Mouse (Mus musculus): Measurements from ENCODE around the gene Urad. TPM values are rescaled to one million over a fixed set of nuclear protein-coding genes. Genes with fewer than 3 reads are reported as not detected.

The Urad gene
- total RNA-seq, 1 experiment from 2014 or later = not detected

- ATAC-seq (replicated peaks in 1 of 2; ENCODE audit: insufficient read depth in 1 of 2, low FRiP score in 2 of 2, low TSS enrichment in 1 of 2, low read depth in 1 of 2, poor library complexity in 2 of 2, severe bottlenecking in 2 of 2) = no peak
Observed at GRCm38 (mm10) chr5:147305856-147306637, 16.2 kb downstream of the Urad start.

DNA sequence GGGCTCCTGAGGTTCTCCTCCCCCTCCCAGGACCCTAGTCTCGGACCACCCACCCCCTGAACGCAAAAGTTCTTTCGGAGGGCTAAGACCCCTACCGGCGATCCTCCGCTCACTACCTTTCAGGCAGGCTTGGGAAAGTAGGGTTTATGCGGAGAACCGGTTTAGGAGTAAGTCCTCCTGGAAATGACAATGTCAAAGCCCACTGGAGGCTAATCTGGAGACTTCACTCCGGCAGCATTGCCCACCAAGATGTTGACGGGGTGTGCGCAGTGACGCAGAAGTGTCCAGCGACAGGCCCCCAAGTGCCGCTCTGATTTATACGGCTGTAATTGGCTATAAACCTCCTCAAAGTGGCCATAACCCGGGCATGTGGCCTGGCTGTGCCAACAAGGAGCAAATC is 17.1 kb downstream of the Urad start:
- ATAC-seq (replicated peaks in 1 of 2; ENCODE audit: insufficient read depth in 1 of 2, low FRiP score in 2 of 2, low TSS enrichment in 1 of 2, low read depth in 1 of 2, poor library complexity in 2 of 2, severe bottlenecking in 2 of 2) = no peak

DNA sequence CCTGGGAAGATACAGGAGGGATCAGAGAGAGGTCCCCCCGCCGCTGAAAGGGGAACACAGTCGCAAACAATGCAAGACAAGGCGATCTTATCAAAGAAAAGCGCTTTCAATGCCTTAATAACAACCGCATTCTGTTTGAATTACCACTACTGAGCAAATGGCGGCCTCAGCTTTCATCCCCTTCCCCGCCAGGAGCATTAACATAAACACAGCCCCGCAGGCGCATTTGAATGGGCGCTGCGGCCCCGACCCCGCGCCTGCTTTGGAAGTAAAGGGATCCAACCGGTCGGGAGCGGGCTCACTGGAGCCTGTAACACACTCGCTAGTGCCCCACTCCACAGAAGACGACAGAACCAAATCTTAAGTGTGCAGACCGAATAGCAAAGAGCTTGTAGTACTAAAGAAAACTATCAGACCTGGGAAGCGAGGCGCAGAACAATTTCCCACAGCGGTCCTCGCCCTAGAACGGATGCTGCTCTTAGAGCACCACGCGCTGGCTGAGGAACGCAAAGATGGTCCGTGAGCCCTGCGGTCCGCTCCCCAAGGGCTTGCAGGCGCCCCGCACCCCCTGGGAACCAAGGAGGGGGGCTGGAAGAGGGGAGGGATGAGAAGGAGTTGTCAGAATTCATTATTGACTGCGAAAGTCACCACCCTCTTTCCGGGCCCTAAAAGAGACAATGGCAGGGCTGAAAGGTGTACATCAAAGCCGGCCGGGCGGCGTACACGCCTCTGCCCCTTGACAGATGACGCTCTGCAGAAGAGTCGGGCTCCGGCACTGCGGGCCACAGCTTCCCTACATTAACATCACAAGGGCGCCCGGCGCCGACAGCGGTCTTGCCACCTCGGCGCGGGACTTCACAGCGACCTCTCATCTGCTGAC is 17.7 kb downstream of the Urad start:
- ATAC-seq (replicated peaks in 1 of 2; ENCODE audit: insufficient read depth in 1 of 2, low FRiP score in 2 of 2, low TSS enrichment in 1 of 2, low read depth in 1 of 2, poor library complexity in 2 of 2, severe bottlenecking in 2 of 2) = no peak

DNA sequence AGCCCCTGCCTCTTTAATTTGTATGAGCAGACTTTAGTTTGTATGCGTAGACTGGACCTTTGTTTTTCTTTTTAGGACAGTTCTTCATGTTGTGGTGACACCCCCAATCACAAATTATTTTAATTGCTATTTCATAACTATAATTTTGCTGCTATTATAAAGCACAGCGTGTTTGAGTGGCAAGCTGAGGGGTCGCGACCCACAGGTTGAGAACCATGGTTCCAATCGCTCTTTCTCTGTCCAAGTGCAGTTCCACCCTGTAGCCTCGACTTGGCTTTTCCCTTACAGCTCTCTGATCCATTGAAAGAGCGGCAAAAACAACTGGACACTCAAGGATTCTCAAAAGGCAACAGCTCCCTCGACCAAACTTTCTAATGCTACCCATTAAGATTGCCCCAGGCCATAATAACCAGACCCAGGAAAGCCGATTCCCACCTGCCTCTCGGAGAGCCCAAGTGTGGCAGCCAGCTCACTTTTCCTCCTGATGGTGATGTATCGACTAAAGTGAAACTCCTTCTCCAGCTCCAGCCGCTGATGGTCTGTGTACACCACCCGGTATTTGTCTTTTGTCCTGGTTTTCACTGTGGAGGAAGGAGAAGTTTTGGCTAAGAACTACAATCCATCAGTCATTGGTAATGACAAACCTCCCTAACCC is 19.4 kb downstream of the Urad start:
- no peak for ATAC-seq (replicated peaks in 1 of 2; ENCODE audit: insufficient read depth in 1 of 2, low FRiP score in 2 of 2, low TSS enrichment in 1 of 2, low read depth in 1 of 2, poor library complexity in 2 of 2, severe bottlenecking in 2 of 2)

DNA sequence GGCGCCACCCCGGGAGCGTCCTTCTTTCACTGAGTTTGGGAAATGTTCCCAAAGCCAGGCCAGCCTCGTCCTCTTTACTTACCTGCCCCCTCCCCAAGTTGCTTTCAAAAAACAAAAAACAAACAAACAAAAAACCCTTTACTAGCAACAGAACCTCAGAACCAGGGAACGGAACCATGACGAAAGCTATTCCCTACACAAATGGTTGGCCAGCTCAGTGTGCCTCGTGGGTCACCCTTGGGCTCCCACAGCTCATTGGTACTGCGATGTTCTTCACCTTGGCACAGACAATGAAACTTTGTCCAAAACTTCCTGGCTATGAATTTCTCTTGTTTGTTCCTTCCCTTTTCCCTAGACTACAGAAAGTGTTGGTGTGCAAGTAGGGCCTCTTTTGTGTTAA is 20.1 kb downstream of the Urad start:
- ATAC-seq (replicated peaks in 1 of 2; ENCODE audit: insufficient read depth in 1 of 2, low FRiP score in 2 of 2, low TSS enrichment in 1 of 2, low read depth in 1 of 2, poor library complexity in 2 of 2, severe bottlenecking in 2 of 2) = no peak

- ATAC-seq (replicated peaks in 1 of 2; ENCODE audit: insufficient read depth in 1 of 2, low FRiP score in 2 of 2, low TSS enrichment in 1 of 2, low read depth in 1 of 2, poor library complexity in 2 of 2, severe bottlenecking in 2 of 2) = no peak
Observed at GRCm38 (mm10) chr5:147301781-147302070, 20.5 kb downstream of the Urad start.

- no peak for ATAC-seq (replicated peaks in 1 of 2; ENCODE audit: insufficient read depth in 1 of 2, low FRiP score in 2 of 2, low TSS enrichment in 1 of 2, low read depth in 1 of 2, poor library complexity in 2 of 2, severe bottlenecking in 2 of 2)
Observed at GRCm38 (mm10) chr5:147300917-147301780, 21.1 kb downstream of the Urad start.

DNA sequence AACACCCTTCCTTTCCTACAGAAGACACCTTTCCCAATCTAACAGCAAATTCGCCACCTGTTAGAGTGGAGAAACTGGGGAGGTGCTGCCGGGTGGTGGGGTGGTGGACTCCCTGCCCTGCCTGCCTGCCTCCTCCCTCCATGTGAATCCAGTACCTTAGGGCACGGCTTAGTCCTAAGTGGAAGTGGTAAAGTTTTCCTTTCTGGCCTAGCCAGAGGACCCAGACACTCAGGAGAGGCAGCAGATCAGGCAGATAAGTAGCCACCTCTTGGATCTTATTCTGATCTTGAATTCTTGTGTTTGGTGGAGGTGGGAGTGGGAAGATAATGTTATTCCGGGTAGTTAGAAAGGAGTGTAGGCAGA is 22.3 kb downstream of the Urad start:
- no peak for ATAC-seq (replicated peaks in 1 of 2; ENCODE audit: insufficient read depth in 1 of 2, low FRiP score in 2 of 2, low TSS enrichment in 1 of 2, low read depth in 1 of 2, poor library complexity in 2 of 2, severe bottlenecking in 2 of 2)

- ATAC-seq (replicated peaks in 1 of 2; ENCODE audit: insufficient read depth in 1 of 2, low FRiP score in 2 of 2, low TSS enrichment in 1 of 2, low read depth in 1 of 2, poor library complexity in 2 of 2, severe bottlenecking in 2 of 2) = peak; percentile 68 to 74; a peak in 3 of 4 replicates
Observed at GRCm38 (mm10) chr5:147299255-147300000, 22.8 kb downstream of the Urad start.

DNA sequence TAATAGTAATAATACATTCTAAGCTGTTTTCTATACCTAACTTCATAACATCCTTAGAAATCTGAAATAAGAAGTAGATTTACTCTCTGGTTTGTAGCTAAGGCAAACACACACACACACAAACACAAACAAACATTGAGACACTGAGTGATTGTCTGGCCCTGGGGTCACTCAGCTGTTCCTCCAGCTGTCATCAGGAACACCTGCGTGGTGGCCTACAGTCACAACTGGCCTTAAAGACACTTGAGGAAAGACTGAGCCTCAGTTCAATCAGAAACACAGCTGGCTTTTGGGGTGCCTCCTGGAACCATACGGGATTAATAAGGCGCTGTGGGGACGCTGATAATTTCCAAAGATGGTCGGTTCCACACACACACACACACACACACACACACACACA is 25.0 kb downstream of the Urad start:
- ATAC-seq (replicated peaks in 1 of 2; ENCODE audit: insufficient read depth in 1 of 2, low FRiP score in 2 of 2, low TSS enrichment in 1 of 2, low read depth in 1 of 2, poor library complexity in 2 of 2, severe bottlenecking in 2 of 2) = no peak

DNA sequence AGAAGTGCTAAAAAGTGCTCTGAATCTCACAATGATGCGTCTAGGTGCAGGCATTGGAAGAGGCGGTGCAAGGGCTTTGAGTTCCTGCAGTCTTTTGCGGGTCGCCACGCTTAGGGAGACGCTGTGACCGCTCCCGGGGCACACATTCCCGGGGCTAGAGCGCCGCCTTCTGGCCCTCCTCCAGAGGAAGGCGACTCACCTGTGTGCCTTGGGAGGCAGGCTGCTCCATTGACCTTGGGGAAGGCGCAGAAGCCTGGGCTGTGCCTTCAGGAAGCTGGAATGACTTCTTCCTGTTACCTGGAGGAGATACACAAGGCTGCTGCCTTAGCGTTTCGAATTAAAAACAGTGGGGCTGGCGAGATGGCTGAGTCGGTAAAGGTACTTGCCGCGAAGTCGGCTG is 28.1 kb downstream of the Urad start:
- ATAC-seq (replicated peaks in 1 of 2; ENCODE audit: insufficient read depth in 1 of 2, low FRiP score in 2 of 2, low TSS enrichment in 1 of 2, low read depth in 1 of 2, poor library complexity in 2 of 2, severe bottlenecking in 2 of 2) = no peak

DNA sequence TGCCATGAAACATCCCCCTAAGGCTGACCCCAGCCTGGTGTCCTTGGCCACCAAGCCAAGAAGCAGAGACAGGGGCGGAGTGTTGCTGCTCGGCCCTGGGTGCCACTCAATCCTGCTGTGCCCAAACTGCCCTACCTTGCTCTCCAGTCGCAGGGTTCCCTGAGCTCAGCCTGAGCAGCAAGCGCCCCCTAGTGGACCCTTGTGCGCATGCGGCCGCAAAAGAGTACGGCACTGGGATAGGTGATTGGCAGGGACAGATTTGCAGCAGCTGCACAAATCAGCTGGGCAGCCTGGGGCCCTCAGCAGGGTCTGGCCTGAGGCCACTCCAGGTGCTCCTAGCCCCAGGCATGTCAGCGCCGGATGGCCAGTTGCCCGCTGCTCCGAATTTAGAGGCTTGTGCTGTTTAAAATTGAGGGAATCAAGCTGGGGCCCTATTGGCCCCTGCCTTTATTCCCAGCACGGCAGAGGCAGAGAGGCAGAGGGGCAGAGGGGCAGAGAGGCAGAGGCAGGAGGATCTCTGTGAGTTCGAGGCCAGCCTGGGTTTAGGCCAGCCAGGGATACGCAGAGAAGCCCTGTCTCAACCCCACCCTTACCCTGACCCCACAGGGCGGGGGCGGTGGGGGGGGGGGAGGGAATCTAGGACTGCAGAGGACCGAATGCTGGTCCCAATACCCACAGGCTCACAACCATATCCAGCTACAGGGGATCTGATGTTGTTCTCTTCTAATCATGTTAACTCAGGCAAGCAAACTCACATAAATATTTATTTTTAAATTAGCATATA is 28.9 kb downstream of the Urad start:
- ATAC-seq (replicated peaks in 1 of 2; ENCODE audit: insufficient read depth in 1 of 2, low FRiP score in 2 of 2, low TSS enrichment in 1 of 2, low read depth in 1 of 2, poor library complexity in 2 of 2, severe bottlenecking in 2 of 2) = peak; percentile 82 to 91

- 0 out of 4 replicates have a peak, but pooled peaks of 1 of the 2 experiments have one; percentile 19 for ATAC-seq (replicated peaks in 1 of 2; ENCODE audit: insufficient read depth in 1 of 2, low FRiP score in 2 of 2, low TSS enrichment in 1 of 2, low read depth in 1 of 2, poor library complexity in 2 of 2, severe bottlenecking in 2 of 2)
Observed at GRCm38 (mm10) chr5:147292506-147293120, 29.6 kb downstream of the Urad start.

- ATAC-seq (replicated peaks in 1 of 2; ENCODE audit: insufficient read depth in 1 of 2, low FRiP score in 2 of 2, low TSS enrichment in 1 of 2, low read depth in 1 of 2, poor library complexity in 2 of 2, severe bottlenecking in 2 of 2) = peak in 1 of 2 experiments; percentile 51; a peak in 1 of 4 replicates
Observed at GRCm38 (mm10) chr5:147291764-147292505, 30.3 kb downstream of the Urad start.

- ATAC-seq (replicated peaks in 1 of 2; ENCODE audit: insufficient read depth in 1 of 2, low FRiP score in 2 of 2, low TSS enrichment in 1 of 2, low read depth in 1 of 2, poor library complexity in 2 of 2, severe bottlenecking in 2 of 2) = no peak
Observed at GRCm38 (mm10) chr5:147284365-147284764, 37.9 kb downstream of the Urad start.

Measured in hematopoietic stem cell, adult 5-6 weeks (primary cell).